Mouse (Mus musculus): ENCODE data around the gene Zfp341. TPM values are rescaled to one million over a fixed set of nuclear protein-coding genes. Genes with fewer than 3 reads are reported as not detected.

Gene Zfp341
- total and polyA plus RNA-seq, 3 experiments = 2.0 to 6.3 TPM; not detected in 1

DNA sequence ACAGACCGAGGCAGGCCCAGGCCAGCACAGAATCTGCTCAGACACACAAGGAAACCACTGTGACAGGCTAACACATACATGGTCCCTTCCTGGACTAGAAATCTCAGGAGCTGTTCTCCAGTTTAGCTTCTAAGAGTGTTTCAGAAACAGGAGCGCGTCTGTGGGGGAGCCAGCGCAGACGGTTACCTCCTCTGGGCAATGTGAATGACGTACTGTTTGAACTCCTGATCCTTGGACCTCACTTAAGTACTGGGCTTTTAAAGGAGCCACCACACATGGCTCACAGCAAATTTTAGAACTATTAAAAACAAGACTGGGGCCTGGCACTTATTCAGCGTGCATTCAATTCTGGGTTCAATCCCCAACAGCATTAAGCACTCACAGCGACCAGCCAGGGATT is 46.5 kb upstream of the Zfp341 start:
- Histone ChIP-seq H3K79me2 (ENCODE audit: control insufficient read depth, insufficient read depth, low read length, poor library complexity) (peaks cover 32% of the 10 kb centered on the region), H3K9ac (ENCODE audit: control insufficient read depth, low read depth, low read length, poor library complexity, severe bottlenecking) (no peak overlapping the region), H3K27me3 (ENCODE audit: control insufficient read depth in 1 of 2, insufficient read depth in 2 of 2, low read length in 2 of 2) (no peaks in the 10 kb centered on the region), H3K4me3 (ENCODE audit: control insufficient read depth in 1 of 2, insufficient read depth in 1 of 2, low read depth in 2 of 2, low read length in 2 of 2) (no peak overlapping the region), H3K36me3 (ENCODE audit: control insufficient read depth in 1 of 2, insufficient read depth in 2 of 2, low read length in 2 of 2) (peaks cover 6 to 22% of the 10 kb centered on the region in 2 experiments), H3K9me3 (replicated peaks; ENCODE audit: insufficient read depth, low read length) (no peaks in the 10 kb centered on the region), H3K4me1 (ENCODE audit: control insufficient read depth in 1 of 2, insufficient read depth in 2 of 2, low read length in 2 of 2) (peaks cover 0 to 23% of the 10 kb centered on the region in 2 experiments; a peak in 3 of 4 replicates), H3K27ac (ENCODE audit: control insufficient read depth, low read depth, low read length) (no peak overlapping the region)
- TF ChIP-seq POLR2A (IDR thresholded peaks at IDR 0.05; ENCODE audit: control insufficient read depth in 1 of 2, insufficient read depth in 1 of 2, low read depth in 1 of 2, low read length in 2 of 2, poor library complexity in 1 of 2) (0 out of 4 replicates have a peak, but pooled peaks of 1 of the 2 experiments have one; percentile 25), USF2 (IDR thresholded peaks at IDR 0.05; ENCODE audit: borderline replicate concordance in 1 of 2, insufficient read depth in 1 of 2, low read depth in 1 of 2, low read length in 2 of 2) (no peak)
- DNase-seq (ENCODE audit: low read depth, low spot score) = no peak

DNA sequence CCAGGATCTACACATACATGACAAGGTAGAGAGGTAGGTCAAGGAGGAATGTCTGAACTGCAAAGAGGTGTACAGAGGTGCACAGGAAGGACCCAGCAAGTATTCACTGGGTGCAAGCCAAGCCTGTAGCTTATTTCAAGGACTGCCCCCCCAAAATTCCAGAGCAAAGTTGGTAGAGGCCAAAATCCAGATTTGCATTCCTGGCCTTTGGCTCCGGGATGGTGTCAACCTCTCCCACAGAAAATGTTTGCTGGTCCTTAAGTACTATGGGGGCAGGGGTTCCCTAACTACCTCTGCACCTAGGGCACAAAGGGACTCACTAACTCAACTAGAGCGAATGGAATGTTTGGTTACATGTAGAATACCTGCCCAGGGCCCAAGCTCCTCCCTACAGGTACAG is 45.3 kb upstream of the Zfp341 start:
- DNase-seq (ENCODE audit: low read depth, low spot score) = no peak
- no peaks in the 10 kb centered on the region for H3K9me3 ChIP-seq (replicated peaks; ENCODE audit: insufficient read depth, low read length)
- H3K4me3 ChIP-seq (ENCODE audit: control insufficient read depth in 1 of 2, insufficient read depth in 1 of 2, low read depth in 2 of 2, low read length in 2 of 2) = peak overlapping the region; percentile 68 to 72
- peaks cover 32% of the 10 kb centered on the region for H3K79me2 ChIP-seq (ENCODE audit: control insufficient read depth, insufficient read depth, low read length, poor library complexity)
- H3K27me3 ChIP-seq (ENCODE audit: control insufficient read depth in 1 of 2, insufficient read depth in 2 of 2, low read length in 2 of 2) = no peaks in the 10 kb centered on the region
- peaks cover 5 to 23% of the 10 kb centered on the region in 2 experiments for H3K36me3 ChIP-seq (ENCODE audit: control insufficient read depth in 1 of 2, insufficient read depth in 2 of 2, low read length in 2 of 2)
- H3K4me1 ChIP-seq (ENCODE audit: control insufficient read depth in 1 of 2, insufficient read depth in 2 of 2, low read length in 2 of 2) = peaks cover 0 to 23% of the 10 kb centered on the region in 2 experiments; a peak in 3 of 4 replicates
- peak overlapping the region; percentile 86 for H3K9ac ChIP-seq (ENCODE audit: control insufficient read depth, low read depth, low read length, poor library complexity, severe bottlenecking)
- TF ChIP-seq MYC (IDR thresholded peaks at IDR 0.05; ENCODE audit: low read depth, low read length) (no peak), GABPA (IDR thresholded peaks at IDR 0.05; ENCODE audit: low read depth, low read length) (no peak), UBTF (IDR thresholded peaks at IDR 0.05; ENCODE audit: borderline replicate concordance, insufficient read depth, low read depth, low read length) (no peak), ZNF384 (IDR thresholded peaks at IDR 0.05; ENCODE audit: low read depth, low read length) (no peak), ZC3H11A (IDR thresholded peaks at IDR 0.05; ENCODE audit: low read depth, low read length) (no peak), SMC3 (IDR thresholded peaks at IDR 0.05; ENCODE audit: low read depth, low read length) (no peak), MXI1 (IDR thresholded peaks at IDR 0.05; ENCODE audit: low read depth, low read length) (no peak), ZKSCAN1 (IDR thresholded peaks at IDR 0.05; ENCODE audit: low read depth, low read length) (no peak), MYB (IDR thresholded peaks at IDR 0.05; ENCODE audit: low read depth, low read length) (no peak), TBP (IDR thresholded peaks at IDR 0.05; ENCODE audit: low read depth, low read length) (no peak), POLR2AphosphoS5 (IDR thresholded peaks at IDR 0.05; ENCODE audit: borderline replicate concordance, low read depth, low read length) (no peak), CHD2 (IDR thresholded peaks at IDR 0.05; ENCODE audit: low read length) (no peak), MEF2A (IDR thresholded peaks at IDR 0.05; ENCODE audit: extremely low read depth, insufficient replicate concordance, low read depth, low read length, poor library complexity, severe bottlenecking) (no peak), KAT2A (conservative IDR thresholded peaks at IDR 0.05; ENCODE audit: low read depth, low read length) (no peak), SIN3A (IDR thresholded peaks at IDR 0.05; ENCODE audit: low read length) (no peak), MAFK (IDR thresholded peaks at IDR 0.05; ENCODE audit: borderline replicate concordance, low read depth, low read length) (no peak), TAL1 (IDR thresholded peaks at IDR 0.05; ENCODE audit: low read length) (no peak), POLR2A (IDR thresholded peaks at IDR 0.05; ENCODE audit: control insufficient read depth in 1 of 2, insufficient read depth in 1 of 2, low read depth in 1 of 2, low read length in 2 of 2, poor library complexity in 1 of 2) (no peak), NELFE (IDR thresholded peaks at IDR 0.05; ENCODE audit: low read depth, low read length) (no peak)
- peak overlapping the region; percentile 98 for H3K27ac ChIP-seq (ENCODE audit: control insufficient read depth, low read depth, low read length)
